Mouse (Mus musculus) liver, embryonic 15.5 days (tissue): ENCODE data around the gene Arhgdia. TPM values are rescaled to one million over a fixed set of nuclear protein-coding genes. Genes with fewer than 3 reads are reported as not detected.
"Not testable (repeated sequence)": the region's sequence is repeated elsewhere in the genome, so short reads cannot be mapped to it uniquely, and the experiment has no call there.

Experiments used
- ATAC-seq: fragments of 200-750 bp; cut with Nextera tagmentation; 2 replicates; pipeline ENCODE4 v1.8.0; 2017; ENCODE audit warnings: moderate number of reproducible peaks, mild to moderate bottlenecking, moderate library complexity; ENCODE audit not compliant: insufficient read depth
- H3K27ac ChIP-seq: fragments of 300-500 bp; sonication (generic); replicated peaks from 2 replicates; pipeline ENCODE4 v1.5.1; 2015; ENCODE audit warnings: mild to moderate bottlenecking, inconsistent platforms
- H3K27me3 ChIP-seq: fragments of 300-500 bp; sonication (generic); 2 replicates; pipeline ENCODE4 v1.6.1; 2015; ENCODE audit warnings: mild to moderate bottlenecking, inconsistent platforms
- H3K36me3 ChIP-seq: fragments of 300-500 bp; sonication (generic); replicated peaks from 2 replicates; pipeline ENCODE4 v1.6.1; 2015; ENCODE audit warnings: moderate library complexity, mild to moderate bottlenecking, inconsistent platforms
- H3K4me1 ChIP-seq: fragments of 300-500 bp; sonication (generic); replicated peaks from 2 replicates; pipeline ENCODE4 v1.6.1; 2015; ENCODE audit warnings: inconsistent platforms
- H3K4me2 ChIP-seq: fragments of 300-500 bp; sonication (generic); 2 replicates; pipeline ENCODE4 v1.6.1; 2015; ENCODE audit warnings: moderate library complexity, mild to moderate bottlenecking, inconsistent platforms
- H3K4me3 ChIP-seq: fragments of 300-500 bp; sonication (generic); replicated peaks from 2 replicates; pipeline ENCODE4 v1.5.1; 2015; ENCODE audit warnings: mild to moderate bottlenecking, inconsistent platforms
- H3K9ac ChIP-seq: fragments of 300-500 bp; sonication (generic); 2 replicates; pipeline ENCODE4 v1.6.1; 2015; ENCODE audit warnings: moderate library complexity, mild to moderate bottlenecking, inconsistent platforms
- H3K9me3 ChIP-seq: fragments of 300-500 bp; sonication (generic); replicated peaks from 2 replicates; pipeline ENCODE4 v1.6.1; 2016; ENCODE audit warnings: inconsistent platforms
- WGBS: fragments of 180-500 bp; shearing (Covaris S2); methylation state at CpG from one replicate; pipeline ENCODE4 v1.1.7; 2015; ENCODE audit warnings: mixed read lengths; ENCODE audit not compliant: insufficient replicate concordance; 5-methylcytosine and 5-hydroxymethylcytosine counted together
- polyA plus RNA-seq: library from polyadenylated mRNA; unstranded; fragments of >200 nt; fragmentation: Nextera tagmentation; extraction: Ambion mirVana; gene quantifications from 2 replicates; pipeline ENCODE4 v1.2.1, GENCODE M21; 2015

Gene Arhgdia
- polyA plus RNA-seq, 1 experiment from 2014 or later, result 222 TPM

GRCm38 (mm10) chr11:120568324-120568723 lies 13.1 kb downstream of the Arhgdia start:
- 86% methylated on average over 6 of the region's 6 CpGs for WGBS
- H3K9me3 ChIP-seq, result no peaks in the 10 kb centered on the region
- H3K36me3 ChIP-seq, result peaks cover 77% of the 10 kb centered on the region
- no peak for ATAC-seq
- H3K9ac ChIP-seq, result no peak overlapping the region
- peaks cover 44% of the 10 kb centered on the region for H3K4me1 ChIP-seq
- no peak overlapping the region for H3K4me2 ChIP-seq
- H3K27me3 ChIP-seq, result no peaks in the 10 kb centered on the region
- H3K4me3 ChIP-seq, result no peak overlapping the region
- no peak overlapping the region for H3K27ac ChIP-seq

DNA sequence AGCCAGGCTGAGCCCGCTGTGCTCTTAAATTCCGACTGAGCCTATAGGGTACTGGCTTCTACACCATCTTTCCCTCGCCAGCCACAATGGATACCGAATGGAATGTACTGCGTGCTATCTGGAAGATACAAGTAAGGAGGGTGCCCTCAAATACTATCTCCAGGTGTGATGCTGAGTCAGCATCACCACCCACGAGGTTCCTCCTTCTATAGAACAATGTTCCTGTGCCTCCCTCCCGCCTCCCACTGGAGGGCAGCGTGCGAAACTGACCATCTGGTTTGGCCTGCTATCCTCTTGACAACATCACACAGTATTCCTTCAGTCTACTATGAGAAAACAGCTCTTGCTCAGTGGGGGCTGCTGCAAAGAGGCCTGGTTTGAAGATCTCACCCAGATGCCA lies 16.3 kb downstream of the Arhgdia start:
- Histone ChIP-seq H3K4me1 (peaks cover 21% of the 10 kb centered on the region), H3K36me3 (peaks cover 96% of the 10 kb centered on the region), H3K4me2 (no peak overlapping the region), H3K4me3 (no peak overlapping the region), H3K9me3 (no peaks in the 10 kb centered on the region), H3K27me3 (no peaks in the 10 kb centered on the region), H3K27ac (no peak overlapping the region), H3K9ac (no peak overlapping the region)
- no peak for ATAC-seq
- WGBS, result 74% methylated on average over 9 of the region's 9 CpGs

DNA sequence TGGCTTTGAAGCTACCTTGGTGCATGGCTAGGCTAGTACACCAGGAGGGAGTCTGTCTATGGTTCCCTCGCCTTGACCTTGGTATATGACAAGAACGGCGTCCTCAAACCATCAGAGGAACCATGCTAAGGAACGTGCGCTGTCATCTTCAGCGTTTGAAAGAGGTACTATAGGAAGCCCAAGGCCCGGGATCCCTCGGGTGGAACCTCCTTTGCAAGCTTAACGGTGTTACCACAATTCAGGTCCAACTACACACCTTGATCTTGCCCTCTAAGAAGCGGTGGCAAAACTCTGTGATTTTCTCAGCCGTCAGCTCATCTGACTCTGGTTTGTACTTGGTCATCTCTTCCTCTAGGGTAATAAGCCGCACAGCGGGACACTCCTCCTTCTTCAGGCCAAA lies 18.5 kb downstream of the Arhgdia start:
- no peak overlapping the region for H3K27ac ChIP-seq
- no peak overlapping the region for H3K4me2 ChIP-seq
- peaks cover 90% of the 10 kb centered on the region for H3K36me3 ChIP-seq
- H3K4me1 ChIP-seq, result 0 out of 2 replicates have a peak, but pooled peaks cover 10% of the 10 kb centered on the region
- 85% methylated on average over 13 of the region's 13 CpGs for WGBS
- H3K27me3 ChIP-seq, result no peaks in the 10 kb centered on the region
- H3K9me3 ChIP-seq, result no peaks in the 10 kb centered on the region
- no peak for ATAC-seq
- H3K9ac ChIP-seq, result no peak overlapping the region
- H3K4me3 ChIP-seq, result no peak overlapping the region

DNA sequence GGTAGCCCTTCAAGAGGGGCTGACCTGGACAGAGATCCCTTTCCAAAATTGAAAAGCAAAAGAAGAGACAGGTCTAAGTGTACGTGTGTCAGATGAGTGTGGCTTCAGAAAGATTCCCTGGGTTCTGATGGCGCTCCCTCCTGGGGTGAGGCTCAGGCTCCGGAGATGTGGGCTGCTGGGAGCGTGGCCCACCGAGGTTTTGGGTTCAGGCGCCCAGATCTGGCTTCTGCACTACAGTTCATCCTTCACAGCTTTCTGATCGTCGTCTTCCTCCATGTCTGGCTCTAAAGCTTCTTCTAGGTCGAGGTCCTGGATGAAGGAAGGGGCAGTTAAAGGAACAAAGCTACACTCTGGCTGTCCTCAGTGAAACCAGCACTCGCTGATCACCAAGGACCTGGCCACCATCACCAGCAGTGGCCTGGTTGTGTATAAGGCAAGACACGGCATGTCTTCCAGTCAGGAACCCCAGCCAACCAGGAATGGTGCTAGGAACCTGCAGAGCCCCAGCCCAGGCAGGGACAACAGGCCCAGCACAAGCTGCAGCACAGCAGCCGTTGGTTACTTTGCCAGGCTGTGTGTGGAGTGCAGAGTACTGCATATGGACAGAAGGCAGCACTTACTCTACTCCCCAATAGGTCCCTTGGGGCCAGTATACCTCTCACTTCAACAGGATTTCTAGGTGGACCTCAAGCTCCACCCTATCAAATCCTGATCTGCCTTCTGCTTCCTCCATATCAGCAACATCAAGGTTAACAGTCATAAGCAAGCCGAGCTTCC lies 20.3 kb downstream of the Arhgdia start:
- WGBS, result 84% methylated on average over 13 of the region's 13 CpGs
- ATAC-seq, result no peak
- peaks cover 72% of the 10 kb centered on the region for H3K36me3 ChIP-seq

GRCm38 (mm10) chr11:120558843-120559242 lies 22.6 kb downstream of the Arhgdia start:
- WGBS, result 66% methylated on average over 6 of the region's 6 CpGs
- H3K4me3 ChIP-seq, ATAC-seq, H3K4me1 ChIP-seq, H3K27me3 ChIP-seq, H3K9me3 ChIP-seq, H3K4me2 ChIP-seq, H3K9ac ChIP-seq, H3K27ac ChIP-seq: not testable (repeated sequence)
- peaks cover 49% of the 10 kb centered on the region for H3K36me3 ChIP-seq

More for the DNA sequence above, 20.3 kb downstream of the Arhgdia start:
- H3K4me2 ChIP-seq, result no peak overlapping the region
- H3K9me3 ChIP-seq, result no peaks in the 10 kb centered on the region
- no peak overlapping the region for H3K27ac ChIP-seq
- H3K27me3 ChIP-seq, result no peaks in the 10 kb centered on the region
- H3K4me1 ChIP-seq, result no peaks in the 10 kb centered on the region
- H3K4me3 ChIP-seq, result no peak overlapping the region
- H3K9ac ChIP-seq, result no peak overlapping the region

GRCm38 (mm10) chr11:120555260-120555659 lies 26.2 kb downstream of the Arhgdia start:
- Histone ChIP-seq H3K9ac (no peak overlapping the region), H3K27me3 (no peaks in the 10 kb centered on the region), H3K4me3 (no peak overlapping the region), H3K27ac (no peak overlapping the region), H3K4me2 (no peak overlapping the region), H3K36me3 (peaks cover 13% of the 10 kb centered on the region), H3K9me3 (no peaks in the 10 kb centered on the region), H3K4me1 (peaks cover 10% of the 10 kb centered on the region)
- 39% methylated on average over 2 of the region's 2 CpGs for WGBS
- ATAC-seq, result no peak; the same call in 1 of the 2 replicates

DNA sequence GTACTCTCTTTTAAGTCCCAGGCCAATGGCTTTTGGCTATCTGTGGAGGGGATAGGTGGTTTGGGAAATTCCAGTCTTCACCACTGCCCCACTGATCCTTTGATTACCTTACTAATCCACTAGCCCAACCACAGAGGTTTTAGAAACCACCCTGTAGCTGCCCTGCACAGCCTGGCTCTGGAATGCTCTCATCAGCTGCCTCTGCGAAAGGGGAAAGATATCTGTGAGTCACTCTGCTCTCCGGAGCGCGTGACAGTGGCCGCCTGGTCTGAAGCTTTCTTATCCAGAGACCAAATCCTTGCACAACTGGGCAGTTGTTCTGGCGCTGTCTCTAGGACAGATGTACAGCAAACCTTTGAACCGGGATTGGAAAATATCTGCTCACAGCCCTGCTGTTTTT lies 26.6 kb downstream of the Arhgdia start:
- no peak overlapping the region for H3K9ac ChIP-seq
- H3K36me3 ChIP-seq, result peaks cover 9% of the 10 kb centered on the region
- ATAC-seq, result no peak
- H3K4me1 ChIP-seq, result peaks cover 15% of the 10 kb centered on the region
- H3K27me3 ChIP-seq, result no peaks in the 10 kb centered on the region
- no peaks in the 10 kb centered on the region for H3K9me3 ChIP-seq
- 56% methylated on average over 7 of the region's 7 CpGs for WGBS
- no peak overlapping the region for H3K27ac ChIP-seq
- H3K4me3 ChIP-seq, result no peak overlapping the region
- H3K4me2 ChIP-seq, result no peak overlapping the region

- no peak for ATAC-seq
- Histone ChIP-seq H3K4me3 (no peak overlapping the region), H3K36me3 (no peaks in the 10 kb centered on the region), H3K9me3 (no peaks in the 10 kb centered on the region), H3K27ac (no peak overlapping the region), H3K4me2 (no peak overlapping the region), H3K27me3 (no peaks in the 10 kb centered on the region), H3K4me1 (peaks cover 34% of the 10 kb centered on the region), H3K9ac (no peak overlapping the region)
- 64% methylated on average over 5 of the region's 5 CpGs for WGBS
Measured at GRCm38 (mm10) chr11:120552736-120553135, 28.7 kb downstream of the Arhgdia start.

DNA sequence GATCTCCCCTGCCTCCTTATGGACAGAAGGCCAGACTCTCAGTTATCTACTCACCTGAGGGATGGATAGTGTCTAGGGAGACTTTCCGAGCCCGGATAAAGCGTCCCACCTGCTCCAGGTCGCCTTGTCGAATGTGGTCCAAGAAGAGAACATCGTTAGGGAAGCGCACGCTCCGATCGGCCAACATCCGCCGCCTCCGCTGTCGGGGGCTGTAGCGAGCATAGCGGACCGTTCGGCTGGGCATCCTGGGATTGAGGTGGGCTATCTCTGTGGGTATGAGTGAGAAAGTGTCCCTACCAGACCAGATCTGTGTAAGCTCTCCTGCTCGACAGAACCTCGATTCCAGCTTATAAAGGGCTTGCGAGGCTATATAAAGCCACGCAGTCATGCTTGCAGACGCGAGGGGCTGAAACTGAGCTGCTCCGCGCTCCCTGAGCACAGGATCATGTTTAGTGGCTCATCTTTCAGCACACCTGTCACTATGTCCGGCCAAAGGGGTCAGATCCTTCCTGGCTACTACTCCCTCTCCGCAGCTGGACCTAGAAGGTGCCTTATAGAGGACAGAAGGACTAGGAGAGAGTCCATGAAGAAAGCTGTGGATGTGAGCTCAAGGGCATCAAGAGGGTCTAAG lies 30.5 kb downstream of the Arhgdia start, which contains the start of gene Ppp1r27:
TSS of gene Ppp1r27 (minus strand) at position 323 of the 631 bp plus-strand sequence.
- H3K4me3 ChIP-seq, result peak within 1 kb of the TSS; percentile 80
- H3K27ac ChIP-seq, result peak within 1 kb of the TSS; percentile 72; the same call in 1 of the 2 replicates
- H3K4me2 ChIP-seq, result peak within 1 kb of the TSS; percentile 97
- H3K9ac ChIP-seq, result peak within 1 kb of the TSS; percentile 91
- no peaks in the 10 kb centered on the region for H3K9me3 ChIP-seq
- no peaks in the 10 kb centered on the region for H3K36me3 ChIP-seq
- H3K27me3 ChIP-seq, result no peaks in the 10 kb centered on the region
- 85% methylated on average over 28 of the region's 28 CpGs for WGBS
- ATAC-seq, result no peak
- H3K4me1 ChIP-seq, result peaks cover 46% of the 10 kb centered on the region

DNA sequence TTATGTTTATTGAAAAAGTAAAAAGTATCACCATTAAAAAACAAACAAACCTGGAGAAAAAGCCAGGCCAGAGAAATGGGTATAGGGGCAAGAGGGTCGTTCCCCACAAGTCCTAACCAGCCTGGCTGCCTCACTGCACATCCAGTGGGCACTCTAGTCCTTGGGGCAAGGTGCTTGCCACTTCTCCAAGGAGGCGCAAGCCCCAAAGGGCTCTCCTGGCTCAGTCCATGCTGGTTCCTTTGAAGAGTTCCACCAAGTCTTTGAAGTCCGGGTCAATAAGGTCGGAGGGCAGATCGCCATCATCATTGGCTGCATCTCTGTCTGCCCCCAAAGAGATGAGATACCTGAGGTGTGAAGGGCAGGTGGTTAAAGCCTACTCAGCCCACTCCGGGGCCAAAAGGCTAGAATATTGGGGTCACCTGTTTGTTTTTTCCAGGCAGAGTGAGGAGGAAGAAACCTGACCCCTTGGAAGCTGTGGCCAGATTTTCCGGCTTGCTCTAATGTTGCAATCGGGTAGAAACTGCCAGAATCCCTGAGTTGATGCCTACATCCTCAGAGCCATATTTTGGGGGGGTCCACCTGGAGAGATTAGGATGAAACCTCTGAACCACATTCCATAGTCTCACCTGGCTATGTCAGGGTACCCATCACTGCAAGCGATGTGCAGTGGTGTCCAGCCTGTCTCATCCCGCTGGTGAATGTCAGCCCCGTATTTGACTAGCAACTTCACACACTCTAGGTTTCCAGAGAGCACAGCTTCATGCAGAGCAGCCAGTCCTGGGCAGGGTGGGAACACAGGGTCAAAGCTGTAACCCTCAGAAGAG lies 31.2 kb downstream of the Arhgdia start:
- no peak for ATAC-seq
- peak overlapping the region; percentile 72 for H3K27ac ChIP-seq
- WGBS, result 62% methylated on average over 11 of the region's 11 CpGs

More for the DNA sequence above, 31.2 kb downstream of the Arhgdia start:
- Histone ChIP-seq H3K4me1 (peaks cover 43% of the 10 kb centered on the region), H3K4me2 (peak overlapping the region; percentile 97), H3K36me3 (no peaks in the 10 kb centered on the region), H3K9me3 (no peaks in the 10 kb centered on the region), H3K9ac (peak overlapping the region; percentile 91), H3K27me3 (no peaks in the 10 kb centered on the region), H3K4me3 (peak overlapping the region; percentile 80)
